Mouse (Mus musculus) heart, embryonic 12.5 days (tissue): Measurements from ENCODE around the gene Ccdc85b. TPM values are rescaled to one million over a fixed set of nuclear protein-coding genes. Genes with fewer than 3 reads are reported as not detected.
"Not testable (repeated sequence)": the region's sequence is repeated elsewhere in the genome, so short reads cannot be mapped to it uniquely, and the experiment has no call there.

ENCODE experiments used
- ATAC-seq: fragments of 200-750 bp; cut with Nextera tagmentation; 2 replicates; pipeline ENCODE4 v1.8.0; 2017; ENCODE audit warnings: moderate TSS enrichment, moderate library complexity; ENCODE audit not compliant: insufficient number of reproducible peaks, low FRiP score
- H3K27ac ChIP-seq: fragments of 300-500 bp; sonication (generic); 2 replicates; pipeline ENCODE4 v1.5.1; 2016; ENCODE audit warnings: mild to moderate bottlenecking, moderate library complexity; ENCODE audit not compliant: poor library complexity, severe bottlenecking
- H3K27me3 ChIP-seq: fragments of 300-500 bp; sonication (generic); replicated peaks from 2 replicates; pipeline ENCODE4 v1.6.1; 2016; ENCODE audit warnings: mild to moderate bottlenecking, moderate library complexity
- H3K36me3 ChIP-seq: fragments of 300-500 bp; sonication (generic); 2 replicates; pipeline ENCODE4 v1.6.1; 2016; ENCODE audit warnings: mild to moderate bottlenecking, moderate library complexity
- H3K4me1 ChIP-seq: fragments of 300-500 bp; sonication (generic); replicated peaks from 2 replicates; pipeline ENCODE4 v1.6.1; 2016; ENCODE audit warnings: mild to moderate bottlenecking
- H3K4me2 ChIP-seq: fragments of 300-500 bp; sonication (generic); 2 replicates; pipeline ENCODE4 v1.6.1; 2016; ENCODE audit warnings: mild to moderate bottlenecking, moderate library complexity
- H3K4me3 ChIP-seq: fragments of 300-500 bp; sonication (generic); 2 replicates; pipeline ENCODE4 v1.5.1; 2016; ENCODE audit warnings: mild to moderate bottlenecking
- H3K9ac ChIP-seq: fragments of 300-500 bp; sonication (generic); 2 replicates; pipeline ENCODE4 v1.6.1; 2016; ENCODE audit warnings: mild to moderate bottlenecking, moderate library complexity
- H3K9me3 ChIP-seq: fragments of 300-500 bp; sonication (generic); replicated peaks from 2 replicates; pipeline ENCODE4 v1.6.1; 2016; ENCODE audit warnings: mild to moderate bottlenecking, moderate library complexity
- WGBS: fragments of 180-500 bp; shearing (Covaris S2); methylation state at CpG from one replicate; pipeline ENCODE4 v1.1.7; 2016; 5-methylcytosine and 5-hydroxymethylcytosine counted together
- polyA plus RNA-seq: library from polyadenylated mRNA; unstranded; fragments of >200 nt; fragmentation: Nextera tagmentation; extraction: Ambion mirVana; gene quantifications from 2 replicates; pipeline ENCODE4 v1.2.1, GENCODE M21; 2016

Ccdc85b gene
- polyA plus RNA-seq = 10.5 and 13.0 TPM in 2 replicates

- peak within 1 kb of the TSS; percentile 91 for H3K27ac ChIP-seq
- H3K9ac ChIP-seq = peak within 1 kb of the TSS; percentile 94
- H3K4me1 ChIP-seq = peaks cover 44% of the 10 kb centered on the region
- no peaks in the 10 kb centered on the region for H3K9me3 ChIP-seq
- 17% methylated on average over 14 of the region's 14 CpGs for WGBS
- peak within 1 kb of the TSS; percentile 89 for H3K4me3 ChIP-seq
- no peak for ATAC-seq
- H3K36me3 ChIP-seq = peaks cover 20% of the 10 kb centered on the region
- no peaks in the 10 kb centered on the region for H3K27me3 ChIP-seq
- H3K4me2 ChIP-seq = peak within 1 kb of the TSS; percentile 98
Measured at GRCm38 (mm10) chr19:5457746-5458442, at the start of gene Ccdc85b. Ccdc85b (minus strand) TSS chr19:5457894.

- 46% methylated on average over 17 of the region's 17 CpGs for WGBS
- Histone ChIP-seq H3K4me3 (no peak within 1 kb of the TSS), H3K27ac (no peak within 1 kb of the TSS), H3K27me3 (no peaks in the 10 kb centered on the region), H3K4me2 (no peak within 1 kb of the TSS; the same call in 1 of the 2 replicates), H3K9me3 (no peaks in the 10 kb centered on the region), H3K9ac (no peak within 1 kb of the TSS), H3K36me3 (peaks cover 18% of the 10 kb centered on the region), H3K4me1 (no peaks in the 10 kb centered on the region)
- ATAC-seq = no peak
Measured at GRCm38 (mm10) chr19:5503687-5504086, 46.0 kb upstream of the Ccdc85b start, which contains the start of gene 1700020D05Rik. 1700020D05Rik (minus strand) TSS chr19:5503787.

- H3K27me3 ChIP-seq = no peaks in the 10 kb centered on the region
- no peaks in the 10 kb centered on the region for H3K4me1 ChIP-seq
- no peak overlapping the region for H3K4me3 ChIP-seq
- no peak overlapping the region for H3K4me2 ChIP-seq
- WGBS = 81% methylated on average over 2 of the region's 2 CpGs
- ATAC-seq = no peak
- H3K9me3 ChIP-seq = no peaks in the 10 kb centered on the region
- H3K9ac ChIP-seq = no peak overlapping the region
- no peak overlapping the region for H3K27ac ChIP-seq
- H3K36me3 ChIP-seq = peaks cover 49% of the 10 kb centered on the region
Measured at GRCm38 (mm10) chr19:5500330-5500875, 42.7 kb upstream of the Ccdc85b start.

GRCm38 (mm10) chr19:5496052-5496370 is 38.3 kb upstream of the Ccdc85b start:
- H3K27me3 ChIP-seq = no peaks in the 10 kb centered on the region
- H3K9ac ChIP-seq = 0 out of 2 replicates have a peak overlapping the region, but pooled peaks have one; percentile 2
- ATAC-seq = no peak
- peaks cover 22% of the 10 kb centered on the region for H3K4me1 ChIP-seq
- H3K36me3 ChIP-seq = peaks cover 66% of the 10 kb centered on the region
- no peak overlapping the region for H3K4me3 ChIP-seq
- H3K4me2 ChIP-seq = no peak overlapping the region
- 81% methylated on average over 16 of the region's 16 CpGs for WGBS
- H3K9me3 ChIP-seq = no peaks in the 10 kb centered on the region
- H3K27ac ChIP-seq = no peak overlapping the region

- peaks cover 66% of the 10 kb centered on the region for H3K36me3 ChIP-seq
- 0 out of 2 replicates have a peak overlapping the region, but pooled peaks have one; percentile 2 for H3K9ac ChIP-seq
- H3K4me2 ChIP-seq = no peak overlapping the region
- no peaks in the 10 kb centered on the region for H3K9me3 ChIP-seq
- no peak overlapping the region for H3K4me3 ChIP-seq
- H3K27me3 ChIP-seq = no peaks in the 10 kb centered on the region
- peaks cover 22% of the 10 kb centered on the region for H3K4me1 ChIP-seq
- 81% methylated on average over 12 of the region's 12 CpGs for WGBS
- no peak for ATAC-seq
- no peak overlapping the region for H3K27ac ChIP-seq
Measured at GRCm38 (mm10) chr19:5495353-5496051, 37.8 kb upstream of the Ccdc85b start.

- Histone ChIP-seq H3K4me1 (peaks cover 22% of the 10 kb centered on the region), H3K9ac (no peak overlapping the region), H3K36me3 (peaks cover 66% of the 10 kb centered on the region), H3K9me3 (no peaks in the 10 kb centered on the region), H3K27me3 (no peaks in the 10 kb centered on the region), H3K4me3 (no peak overlapping the region), H3K27ac (no peak overlapping the region), H3K4me2 (no peak overlapping the region)
- no peak for ATAC-seq
- 85% methylated on average over 3 of the region's 3 CpGs for whole genome bisulfite sequencing
Measured at GRCm38 (mm10) chr19:5494314-5494713, 36.6 kb upstream of the Ccdc85b start.

GRCm38 (mm10) chr19:5493301-5493721 is 35.6 kb upstream of the Ccdc85b start:
- not testable (repeated sequence) for H3K9ac ChIP-seq, H3K4me2 ChIP-seq, H3K4me3 ChIP-seq, H3K27ac ChIP-seq, H3K9me3 ChIP-seq, H3K27me3 ChIP-seq, ATAC-seq
- peaks cover 59% of the 10 kb centered on the region for H3K36me3 ChIP-seq
- H3K4me1 ChIP-seq = peaks cover 22% of the 10 kb centered on the region
- 75% methylated on average over 9 of the region's 9 CpGs for WGBS

- peaks cover 54% of the 10 kb centered on the region for H3K36me3 ChIP-seq
- H3K9ac ChIP-seq = no peak overlapping the region; the same call in 1 of the 2 replicates
- no peak overlapping the region for H3K27ac ChIP-seq
- no peaks in the 10 kb centered on the region for H3K27me3 ChIP-seq
- H3K4me2 ChIP-seq = peak overlapping the region; percentile 74
- H3K4me1 ChIP-seq = peaks cover 22% of the 10 kb centered on the region
- ATAC-seq = no peak
- WGBS = 82% methylated on average over 4 of the region's 4 CpGs
- H3K4me3 ChIP-seq = peak overlapping the region; percentile 15
- H3K9me3 ChIP-seq = no peaks in the 10 kb centered on the region
Measured at GRCm38 (mm10) chr19:5492641-5493040, 34.9 kb upstream of the Ccdc85b start.

- Histone ChIP-seq H3K9me3 (no peaks in the 10 kb centered on the region), H3K27ac (peak overlapping the region; percentile 100), H3K4me2 (peak overlapping the region; percentile 74), H3K4me1 (peaks cover 36% of the 10 kb centered on the region), H3K4me3 (peak overlapping the region; percentile 96), H3K9ac (peak overlapping the region; percentile 98), H3K36me3 (peaks cover 43% of the 10 kb centered on the region), H3K27me3 (no peaks in the 10 kb centered on the region)
- ATAC-seq = peak; percentile 37
- WGBS = under 1% methylated on average over 59 of the region's 59 CpGs
Measured at GRCm38 (mm10) chr19:5490898-5491708, 33.4 kb upstream of the Ccdc85b start.

GRCm38 (mm10) chr19:5490313-5490897 is 32.7 kb upstream of the Ccdc85b start, which contains the start of gene Cfl1:
Cfl1 (plus strand) TSS chr19:5490455.
- H3K9me3 ChIP-seq = no peaks in the 10 kb centered on the region
- H3K36me3 ChIP-seq = peaks cover 43% of the 10 kb centered on the region
- H3K27me3 ChIP-seq = no peaks in the 10 kb centered on the region
- H3K9ac ChIP-seq = peak within 1 kb of the TSS; percentile 98
- peaks cover 39% of the 10 kb centered on the region for H3K4me1 ChIP-seq
- under 1% methylated on average over 62 of the region's 62 CpGs for WGBS
- H3K4me2 ChIP-seq = peak within 1 kb of the TSS; percentile 84
- peak within 1 kb of the TSS; percentile 96 for H3K4me3 ChIP-seq
- ATAC-seq = peak; percentile 68
- peak within 1 kb of the TSS; percentile 100 for H3K27ac ChIP-seq
